Mouse (Mus musculus) heart, postnatal 10 days (tissue): ENCODE measurements around the gene Inka2. TPM values are rescaled to one million over a fixed set of nuclear protein-coding genes. Genes with fewer than 3 reads are reported as not detected.
"Not testable (repeated sequence)": the region's sequence is repeated elsewhere in the genome, so short reads cannot be mapped to it uniquely, and the experiment has no call there.

ENCODE experiments used
- DNase-seq, 2 experiments: peaks; one replicate each; pipeline ENCODE4 v3.0.0; 2021
- intact Hi-C: fragments of 180-260 bp; cut with DNase I; formaldehyde crosslinking; loops from one replicate; pipeline ENCODE4 v1.15.1; 2025
- total RNA-seq, 2 experiments: library from RNA; stranded (reverse); gene quantifications; 2 replicates each; pipeline ENCODE4 v1.2.3; 2021

Gene Inka2
- total RNA-seq, 2 experiments from 2014 or later: 27.1 to 34.8 TPM

- intact Hi-C loops: no loop called here
- DNase-seq: peak; percentile 73 to 82
Measured at GRCm38 (mm10) chr3:105695476-105696386, 8.7 kb upstream of the Inka2 start.

GRCm38 (mm10) chr3:105696387-105697147 lies 7.8 kb upstream of the Inka2 start:
- intact Hi-C loops: no loop called here
- no peak for DNase-seq

- intact Hi-C loops: no loop called here
- DNase-seq: no peak
Measured at GRCm38 (mm10) chr3:105697148-105697441, 7.3 kb upstream of the Inka2 start.

GRCm38 (mm10) chr3:105698311-105698710 lies 6.1 kb upstream of the Inka2 start:
- intact Hi-C loops: no loop called here
- no peak for DNase-seq

GRCm38 (mm10) chr3:105699241-105699933 lies 5.0 kb upstream of the Inka2 start:
- peak in 1 of 2 experiments; percentile 74 for DNase-seq
- intact Hi-C loops: no loop called here

GRCm38 (mm10) chr3:105700786-105701185 lies 3.6 kb upstream of the Inka2 start:
- DNase-seq, intact Hi-C loops: not testable (repeated sequence)

GRCm38 (mm10) chr3:105701399-105701798 lies 3.0 kb upstream of the Inka2 start:
- intact Hi-C loops: no loop called here
- DNase-seq: peak; percentile 58 to 59

- DNase-seq: no peak
- intact Hi-C loops: no loop called here
Measured at GRCm38 (mm10) chr3:105703571-105703970, 828 bp upstream of the Inka2 start.

GRCm38 (mm10) chr3:105705061-105705549 lies 706 bp downstream of the Inka2 start:
- intact Hi-C loops: no loop called here
- peak; percentile 78 to 86 for DNase-seq

- DNase-seq: no peak
- intact Hi-C loops: no loop called here
Measured at GRCm38 (mm10) chr3:105705561-105705960, 1.2 kb downstream of the Inka2 start.

- peak in 1 of 2 experiments; percentile 50 for DNase-seq
- intact Hi-C loops: no loop called here
Measured at GRCm38 (mm10) chr3:105706366-105707020, 2.1 kb downstream of the Inka2 start.

GRCm38 (mm10) chr3:105707590-105707989 lies 3.2 kb downstream of the Inka2 start:
- intact Hi-C loops: no loop called here
- DNase-seq: peak in 1 of 2 experiments; percentile 0

GRCm38 (mm10) chr3:105710246-105710645 lies 5.8 kb downstream of the Inka2 start:
- no peak for DNase-seq
- intact Hi-C loops: no loop called here

GRCm38 (mm10) chr3:105711741-105712140 lies 7.3 kb downstream of the Inka2 start:
- peak; percentile 86 for DNase-seq
- intact Hi-C loops: no loop called here

- intact Hi-C loops: no loop called here
- DNase-seq: no peak
Measured at GRCm38 (mm10) chr3:105712827-105713226, 8.4 kb downstream of the Inka2 start.

GRCm38 (mm10) chr3:105714091-105714819 lies 9.9 kb downstream of the Inka2 start:
- intact Hi-C loops: no loop called here
- DNase-seq: peak; percentile 66 to 71

GRCm38 (mm10) chr3:105714820-105715167 lies 10.4 kb downstream of the Inka2 start:
- intact Hi-C loops: no loop called here

GRCm38 (mm10) chr3:105716353-105717000 lies 12.1 kb downstream of the Inka2 start:
- DNase-seq: no peak

More at GRCm38 (mm10) chr3:105714820-105715167, 10.4 kb downstream of the Inka2 start:
- DNase-seq: no peak

GRCm38 (mm10) chr3:105717856-105718555 lies 13.6 kb downstream of the Inka2 start:
- peak; percentile 59 to 71 for DNase-seq
- intact Hi-C loops: no loop called here

More at GRCm38 (mm10) chr3:105716353-105717000, 12.1 kb downstream of the Inka2 start:
- intact Hi-C loops: no loop called here
